Mouse (Mus musculus) left cerebral cortex, adult 8-10 months (tissue): ENCODE results near the gene Rhebl1. TPM values are rescaled to one million over a fixed set of nuclear protein-coding genes. Genes with fewer than 3 reads are reported as not detected.
A peak's percentile ranks its signal among the peaks of the same experiment; 100 is the strongest.

Experiments used
- DNase-seq, 2 experiments: peaks; one replicate each; pipeline ENCODE4 v3.0.0; 2022; ENCODE audit warnings: low spot score in 2 of 2
- total RNA-seq, 4 experiments: library from RNA; stranded (reverse); gene quantifications; 2 replicates each; pipeline ENCODE4 v1.2.4; 2022

Gene Rhebl1
- total RNA-seq, 4 experiments from 2014 or later, result 8.4 to 10.9 (median 10.2) TPM

GRCm38 (mm10) chr15:98871916-98872888, 22.1 kb downstream of the Rhebl1 start:
- peak; percentile 91 to 95 for DNase-seq

- no peak for DNase-seq
These were observed 23.0 kb downstream of the Rhebl1 start, which contains the start of gene Kmt2d for GRCm38 (mm10) chr15:98871070-98871915. Gene Kmt2d (minus strand): TSS chr15:98871204.

- no peak for DNase-seq
These were observed 23.9 kb downstream of the Rhebl1 start for GRCm38 (mm10) chr15:98870179-98871069.

- no peak for DNase-seq
These were observed 24.8 kb downstream of the Rhebl1 start for GRCm38 (mm10) chr15:98869342-98870178.

DNA sequence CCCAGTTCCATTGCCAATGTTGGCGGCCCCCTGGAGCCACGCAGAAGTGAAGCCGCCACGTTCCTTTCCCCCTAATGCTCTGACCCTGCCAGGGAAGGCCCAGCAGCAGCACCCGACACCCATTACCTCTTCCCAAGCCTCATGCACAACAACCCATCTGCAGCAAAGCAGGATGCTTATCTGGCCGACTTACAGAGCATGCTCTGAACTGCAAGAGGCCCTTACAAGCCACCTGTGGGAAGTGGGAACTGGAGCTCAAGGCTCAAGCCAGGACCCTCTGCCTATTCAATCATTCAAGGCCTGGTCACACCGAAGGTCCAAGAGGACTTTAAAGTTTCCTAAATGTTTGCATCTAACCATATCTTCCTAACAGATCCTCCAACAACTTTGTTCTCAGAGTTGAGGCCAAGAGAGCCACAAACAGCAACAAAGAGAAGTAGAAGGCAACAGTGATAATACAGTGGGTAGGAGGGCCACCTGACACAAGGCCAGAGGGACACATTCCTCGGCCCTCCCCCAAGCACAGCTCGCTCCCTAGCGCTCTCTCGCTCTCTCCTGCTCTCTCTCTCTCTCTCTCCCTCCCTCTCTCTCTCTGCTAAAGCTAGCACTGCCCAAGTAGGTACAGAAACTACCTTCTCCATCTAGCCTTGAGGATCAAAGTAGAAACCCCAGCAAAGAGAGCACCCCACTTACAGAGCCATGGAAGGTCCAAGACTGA, 25.8 kb downstream of the Rhebl1 start:
- DNase-seq, result no peak

- DNase-seq, result no peak
These were observed 27.0 kb downstream of the Rhebl1 start for GRCm38 (mm10) chr15:98867321-98867720.

- DNase-seq, result no peak
These were observed 27.8 kb downstream of the Rhebl1 start for GRCm38 (mm10) chr15:98866501-98866900.

DNA sequence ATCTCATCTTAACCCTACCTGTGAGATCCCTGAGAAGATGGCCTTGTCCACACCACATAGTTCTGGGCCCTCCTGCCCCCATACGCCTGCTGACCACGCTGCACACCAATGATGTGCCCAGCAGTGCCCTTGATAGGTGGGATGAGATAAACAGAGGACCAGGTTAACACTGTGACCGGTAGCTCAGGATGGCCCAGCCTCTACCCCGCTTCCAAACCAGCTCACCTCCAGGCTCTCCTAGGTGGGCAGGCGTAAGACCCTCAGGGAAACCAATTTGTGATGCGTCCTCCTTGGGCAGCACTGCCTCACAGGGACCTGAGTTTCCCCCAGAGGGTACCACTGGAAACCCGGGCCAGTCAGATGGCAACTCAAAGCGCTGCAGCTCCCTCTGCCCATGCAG, 28.6 kb downstream of the Rhebl1 start:
- no peak for DNase-seq

DNA sequence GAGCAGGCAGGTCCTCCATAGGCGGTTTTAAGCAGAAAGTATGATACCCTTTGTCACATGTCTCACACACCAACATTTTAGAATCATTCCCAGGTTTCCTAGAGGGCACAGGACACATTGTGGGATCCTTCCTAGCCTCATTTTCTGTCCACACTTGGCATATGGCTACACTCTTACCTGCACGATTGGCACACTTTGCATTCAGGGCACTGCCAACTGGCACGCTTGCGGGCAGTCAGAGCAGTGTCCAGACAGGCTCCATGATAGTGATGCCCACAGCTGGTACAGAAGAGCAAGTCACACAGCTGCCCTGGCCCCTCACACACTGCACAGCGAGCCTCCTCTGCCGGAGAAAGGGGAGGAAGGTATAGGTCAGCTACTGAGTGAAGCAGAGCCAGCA, 29.4 kb downstream of the Rhebl1 start:
- DNase-seq, result no peak

DNA sequence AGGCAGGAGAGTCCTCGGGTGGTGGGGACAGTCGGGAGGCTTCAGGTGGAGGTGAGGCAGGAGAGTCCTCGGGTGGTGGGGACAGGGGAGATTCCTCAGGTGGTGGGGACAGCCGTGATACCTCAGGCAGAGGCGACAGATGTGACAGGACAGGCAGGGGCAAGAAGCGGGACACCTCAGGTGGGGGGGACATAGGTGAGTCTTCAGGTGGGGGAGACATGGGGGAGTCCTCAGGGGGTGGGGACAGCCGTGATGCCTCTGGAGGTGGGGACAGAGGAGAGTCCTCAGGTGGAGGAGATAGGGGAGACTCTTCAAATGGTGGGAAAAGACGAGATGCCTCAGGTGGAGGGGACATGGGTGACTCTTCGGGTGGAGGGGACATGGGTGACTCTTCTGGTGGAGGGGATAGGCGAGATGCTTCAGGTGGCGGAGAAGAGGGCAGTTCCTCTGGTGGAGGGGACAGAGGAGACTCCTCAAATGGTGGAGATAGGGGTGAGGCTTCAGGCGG, 30.8 kb downstream of the Rhebl1 start:
- no peak for DNase-seq

DNA sequence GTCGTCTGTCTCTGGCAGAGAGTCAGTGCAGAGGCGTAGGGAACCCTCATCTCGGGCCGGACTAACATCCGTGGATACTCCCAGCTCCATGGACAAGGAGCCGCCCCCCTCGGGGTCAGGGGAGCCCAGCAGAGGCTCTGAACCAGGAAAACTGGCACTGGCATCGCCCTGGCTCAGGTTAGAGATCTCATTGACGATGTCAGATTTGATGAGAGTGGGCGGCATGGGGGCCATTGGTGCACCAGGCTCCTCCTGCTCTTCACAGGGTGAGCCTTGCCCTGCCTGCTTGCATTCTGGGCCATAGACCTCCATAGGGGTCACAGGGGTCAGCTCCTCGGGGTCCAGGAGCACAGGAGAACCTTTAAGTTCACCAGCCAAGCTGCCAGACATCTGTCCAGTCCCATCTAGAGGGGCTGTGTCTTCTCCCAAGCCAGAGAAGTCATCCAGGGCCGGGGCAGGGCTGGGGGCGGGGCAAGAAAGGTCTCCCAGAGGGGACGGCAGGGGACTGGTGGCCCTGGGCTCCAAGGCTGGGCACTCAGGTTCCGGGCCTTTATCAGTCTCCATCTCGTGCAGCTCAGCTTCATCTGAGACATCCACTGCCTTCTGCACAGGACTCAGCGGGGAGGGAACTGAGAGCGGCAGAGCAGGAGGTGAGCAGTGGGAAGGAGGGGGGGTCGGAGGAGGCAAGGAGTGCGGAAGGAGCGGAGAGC, 32.5 kb downstream of the Rhebl1 start:
- DNase-seq, result no peak

GRCm38 (mm10) chr15:98860921-98861320, 33.4 kb downstream of the Rhebl1 start:
- no peak for DNase-seq

- DNase-seq, result no peak
These were observed 34.9 kb downstream of the Rhebl1 start for GRCm38 (mm10) chr15:98859319-98860043.

GRCm38 (mm10) chr15:98854214-98854613, 40.1 kb downstream of the Rhebl1 start:
- DNase-seq, result no peak

DNA sequence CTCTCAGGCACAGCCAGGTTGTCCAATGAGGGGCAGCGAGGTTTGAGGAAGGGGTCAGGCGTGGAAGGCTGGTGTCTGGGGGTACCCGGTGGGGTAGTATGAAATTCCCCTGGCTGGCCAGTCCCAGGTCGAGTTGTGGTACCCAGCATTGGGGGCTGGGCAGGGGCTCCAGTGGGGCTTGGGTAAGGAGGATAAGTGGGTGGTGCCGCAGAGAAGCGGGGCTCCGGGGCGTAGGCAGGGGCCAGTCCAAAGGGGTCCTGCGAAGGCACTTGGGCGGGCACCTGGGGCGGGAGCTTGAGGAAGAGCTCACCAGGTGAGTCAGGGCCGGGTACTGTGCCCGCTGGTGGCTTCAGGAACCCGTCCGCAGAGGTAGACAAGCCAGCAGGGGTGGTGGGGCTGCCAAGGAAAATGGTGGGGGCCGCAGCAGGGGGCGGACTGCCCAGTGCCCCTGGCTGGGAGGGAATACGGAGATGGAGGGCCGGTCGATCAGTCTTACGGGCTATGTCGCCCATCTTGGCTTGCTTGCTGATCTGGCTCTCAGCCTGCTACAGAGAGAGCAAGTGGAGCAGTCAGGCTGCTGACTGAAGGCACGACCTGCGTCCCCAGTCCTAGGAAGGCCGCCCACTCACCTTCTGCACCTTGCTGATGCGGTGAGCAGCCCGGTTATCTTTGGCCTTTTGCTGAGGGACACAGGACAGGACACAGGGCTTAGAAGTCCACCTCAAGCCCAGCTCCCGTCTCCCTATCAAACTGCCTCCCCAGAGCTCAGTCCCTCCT, 41.0 kb downstream of the Rhebl1 start:
- DNase-seq, result no peak

DNA sequence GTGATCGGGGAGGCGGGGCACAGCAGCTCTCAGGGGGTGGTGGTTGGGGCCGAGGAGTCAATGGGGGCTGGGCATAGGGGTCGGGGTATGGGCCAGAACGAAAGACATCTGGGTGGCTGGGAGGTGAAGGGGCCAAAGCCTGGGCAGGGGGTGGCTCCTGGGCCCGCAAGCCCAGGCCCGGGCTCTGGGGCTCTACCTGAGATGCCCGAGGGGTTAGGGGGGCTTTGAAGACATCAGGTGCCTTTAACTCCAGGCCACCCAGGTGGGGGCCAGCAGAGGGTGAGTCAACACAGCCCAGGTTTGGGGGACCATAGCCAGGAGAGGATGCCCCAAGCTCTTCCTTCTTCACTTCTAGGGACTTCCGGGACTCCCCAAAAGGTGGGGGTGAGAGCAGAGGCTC, 41.6 kb downstream of the Rhebl1 start:
- no peak for DNase-seq

DNA sequence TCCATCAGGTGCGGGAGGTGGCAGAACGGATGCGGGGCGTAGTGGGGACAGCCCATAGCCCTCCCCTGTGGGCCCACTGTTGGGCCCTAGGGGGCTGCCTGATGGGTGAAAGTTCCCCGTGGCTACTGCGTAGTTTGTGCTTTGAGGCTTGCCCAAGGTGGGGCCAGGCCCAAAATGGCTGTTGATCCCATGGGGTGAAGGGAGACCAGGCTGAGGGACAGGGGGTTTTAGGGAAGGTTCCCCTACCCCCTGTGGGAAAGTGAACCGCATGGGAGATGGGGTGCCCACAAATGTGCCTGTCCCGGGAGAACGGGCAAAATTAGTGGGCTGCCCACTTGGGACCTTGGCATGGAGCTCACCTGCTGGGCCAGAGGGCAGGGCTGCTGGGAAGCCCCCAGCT, 42.3 kb downstream of the Rhebl1 start:
- no peak for DNase-seq
